Comparison of ENCODE assay signal across 11 mouse cellular contexts in the genomic region with DNA sequence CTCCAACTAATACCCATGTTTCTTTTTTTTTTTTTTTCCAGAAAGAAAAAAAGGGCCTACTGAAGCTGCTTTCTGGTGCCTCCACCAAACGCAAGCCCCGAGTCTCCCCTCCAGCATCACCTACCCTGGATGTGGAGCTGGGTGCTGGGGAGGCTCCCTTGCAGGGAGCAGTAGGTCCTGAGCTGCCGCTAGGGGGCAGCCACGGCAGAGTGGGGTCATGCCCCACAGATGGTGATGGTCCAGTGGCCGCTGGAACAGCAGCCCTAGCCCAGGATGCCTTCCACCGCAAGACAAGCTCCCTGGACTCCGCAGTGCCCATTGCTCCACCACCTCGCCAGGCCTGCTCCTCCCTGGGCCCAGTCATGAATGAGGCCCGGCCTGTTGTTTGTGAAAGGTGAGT.
DNase-seq lines count a peak whose midpoint lies in the region; ATAC-seq lines count a peak whose summit lies in the region.
"Had no signal": no experiment of that assay in that cellular context is flagged by ENCODE, and none has a peak within 500 bp of the region (broad histone marks: within the 10 kb centered on the region; RNA-seq: fewer than 3 reads in every experiment).

No protein-coding gene starts in this region.

- no peaks in the 10 kb centered on the region for H3K9me3 ChIP-seq in intestine, embryonic 16.5 days (ENCODE audit: control insufficient read depth, low read length)
- no peaks in the 10 kb centered on the region for H3K9me3 ChIP-seq in intestine, embryonic 15.5 days
- H3K9me3 ChIP-seq: limb, embryonic 15.5 days had no signal

- no peak overlapping the region for H3K4me2 ChIP-seq in intestine, embryonic 16.5 days (ENCODE audit: low read depth, low read length)
- no peak overlapping the region for H3K4me2 ChIP-seq in intestine, embryonic 15.5 days (replicated peaks)
- H3K4me2 ChIP-seq: limb, embryonic 15.5 days had no signal

- H3K27ac ChIP-seq in intestine, embryonic 16.5 days (ENCODE audit: low read length) = peak overlapping the region; percentile 10; the same call in 1 of the 2 replicates
- H3K27ac ChIP-seq in intestine, embryonic 15.5 days = no peak overlapping the region
- H3K27ac ChIP-seq: limb, embryonic 15.5 days had no signal

- H3K36me3 ChIP-seq in intestine, embryonic 16.5 days (ENCODE audit: control insufficient read depth, insufficient read depth, low read length) = no peaks in the 10 kb centered on the region; the same call in 1 of the 2 replicates
- H3K36me3 ChIP-seq in intestine, embryonic 15.5 days = peaks cover 4% of the 10 kb centered on the region; the same call in 1 of the 2 replicates

- H3K4me3 ChIP-seq in intestine, embryonic 16.5 days (ENCODE audit: low read length) = no peak overlapping the region
- H3K4me3 ChIP-seq in intestine, embryonic 15.5 days (replicated peaks) = no peak overlapping the region
- H3K4me3 ChIP-seq: limb, embryonic 15.5 days had no signal

- no peak for ATAC-seq in intestine, embryonic 16.5 days
- no peak for ATAC-seq in intestine, embryonic 15.5 days

- peak; percentile 55 for DNase-seq in testis, postnatal 10 days (ENCODE audit: low spot score)
- DNase-seq in testis, postnatal 14 days (ENCODE audit: low spot score) = no peak
- DNase-seq in WW6 (ENCODE audit: low read depth, low spot score) = peak; percentile 33
- peak; percentile 11 for DNase-seq in naive thymus-derived CD4-positive, alpha-beta T cell, adult 2 months (ENCODE audit: low read depth)
- DNase-seq in spleen, postnatal 4 days (ENCODE audit: low spot score in 2 of 2) = no peak
- DNase-seq: gastrocnemius, postnatal 10 days; heart, postnatal 36 days; right cerebral cortex, postnatal 14 days had no signal

- H3K4me1 ChIP-seq in intestine, embryonic 16.5 days (ENCODE audit: control insufficient read depth, insufficient read depth, low read length) = peaks cover 15% of the 10 kb centered on the region
- H3K4me1 ChIP-seq in intestine, embryonic 15.5 days (replicated peaks) = peaks cover 12% of the 10 kb centered on the region

- no peaks in the 10 kb centered on the region for H3K27me3 ChIP-seq in intestine, embryonic 16.5 days (replicated peaks; ENCODE audit: control insufficient read depth, insufficient read depth, low read length)
- no peaks in the 10 kb centered on the region for H3K27me3 ChIP-seq in intestine, embryonic 15.5 days (replicated peaks)
- H3K27me3 ChIP-seq: limb, embryonic 15.5 days had no signal

- 77% methylated on average over 9 of the region's 9 CpGs for WGBS in intestine, embryonic 16.5 days
- 78% methylated on average over 9 of the region's 9 CpGs for WGBS in intestine, embryonic 15.5 days

- no peak overlapping the region for H3K9ac ChIP-seq in intestine, embryonic 16.5 days (ENCODE audit: low read depth, low read length)
- no peak overlapping the region for H3K9ac ChIP-seq in intestine, embryonic 15.5 days
- H3K9ac ChIP-seq: limb, embryonic 15.5 days had no signal

Comparison
In these comparisons a context has a peak if more than half of its experiments do, and no peak if none do; other contexts are left out.
1. DNase-seq: peak in testis, postnatal 10 days (single experiment), WW6 (single experiment) and naive thymus-derived CD4-positive, alpha-beta T cell, adult 2 months (single experiment); none in testis, postnatal 14 days (single experiment) and spleen, postnatal 4 days (0 of 2).